Comparison of ENCODE assay signal across 8 mouse cellular contexts in genomic region chr4:136841056-136841455, GRCm38 (mm10). TPM values are rescaled to one million over a fixed set of nuclear protein-coding genes. Genes with fewer than 3 reads are reported as not detected.
DNase-seq lines count a peak whose midpoint lies in the region; ATAC-seq and TF ChIP-seq lines count a peak whose summit lies in the region.

No protein-coding gene starts in this region.

- no peak overlapping the region for H3K4me3 ChIP-seq in ES-E14 (ENCODE audit: insufficient read depth in 1 of 2, low read depth in 1 of 2, low read length in 2 of 2, poor library complexity in 1 of 2, severe bottlenecking in 1 of 2)
- H3K4me3 ChIP-seq in forebrain, embryonic 12.5 days (replicated peaks) = no peak overlapping the region
- H3K4me3 ChIP-seq in lung, embryonic 14.5 days (ENCODE audit: low read depth, low read length) = no peak overlapping the region

- peak; percentile 66 for ATAC-seq in forebrain, embryonic 12.5 days (ENCODE audit: low FRiP score)
- peak; percentile 48; the same call in 1 of the 2 replicates for ATAC-seq in lung, embryonic 14.5 days (ENCODE audit: insufficient read depth)

- H3K27me3 ChIP-seq in forebrain, embryonic 12.5 days = no peaks in the 10 kb centered on the region; the same call in 1 of the 2 replicates
- H3K27me3 ChIP-seq in lung, embryonic 14.5 days (ENCODE audit: insufficient read depth, low read length) = peaks cover 25% of the 10 kb centered on the region

- TF ChIP-seq CTCF in lung, embryonic 14.5 days (IDR thresholded peaks at IDR 0.05; ENCODE audit: low read depth) = peak; percentile 94

- intact Hi-C loops in heart, postnatal 25 days (cut with DNase I) = loop anchor here (1.0 to 5.0 kb wide), 3 partner anchors 99 to 163 kb away; no protein-coding TSS in a partner anchor

- H3K36me3 ChIP-seq in ES-E14 (ENCODE audit: control insufficient read depth, insufficient read depth, low read length, poor library complexity, severe bottlenecking) = no peaks in the 10 kb centered on the region
- H3K36me3 ChIP-seq in forebrain, embryonic 12.5 days (replicated peaks) = no peaks in the 10 kb centered on the region
- H3K36me3 ChIP-seq in lung, embryonic 14.5 days (ENCODE audit: insufficient read depth) = no peaks in the 10 kb centered on the region

- 2% methylated on average over 5 of the region's 5 CpGs for WGBS in forebrain, embryonic 12.5 days
- 7% methylated on average over 5 of the region's 5 CpGs for WGBS in lung, embryonic 14.5 days

- peak; percentile 75 for DNase-seq in ES-E14 (ENCODE audit: low read depth, low spot score)
- DNase-seq in c-Kit-positive CD71-negative TER-119-negative erythroid progenitor cells, embryonic 14.5 days (ENCODE audit: low read depth) = peak; percentile 74
- peak; percentile 24 for DNase-seq in heart, postnatal 25 days (ENCODE audit: low spot score)
- peak; percentile 86 for DNase-seq in layer of hippocampus, adult 11-12 months (ENCODE audit: low spot score)
- DNase-seq in lung, embryonic 14.5 days = peak; percentile 93
- DNase-seq in ovary, adult 18-20 months (ENCODE audit: low spot score) = peak; percentile 35
- peak; percentile 68 to 88 for DNase-seq in thymus, postnatal 10 days (ENCODE audit: low spot score in 2 of 2)

- no peak overlapping the region for H3K9ac ChIP-seq in ES-E14 (ENCODE audit: insufficient read depth, low read depth, low read length, poor library complexity, severe bottlenecking)
- H3K9ac ChIP-seq in forebrain, embryonic 12.5 days = no peak overlapping the region
- no peak overlapping the region for H3K9ac ChIP-seq in lung, embryonic 14.5 days

- no peaks in the 10 kb centered on the region for H3K9me3 ChIP-seq in ES-E14 (ENCODE audit: control insufficient read depth, insufficient read depth, low read depth, low read length)
- no peaks in the 10 kb centered on the region for H3K9me3 ChIP-seq in forebrain, embryonic 12.5 days
- H3K9me3 ChIP-seq in lung, embryonic 14.5 days (ENCODE audit: low read depth, low read length) = no peaks in the 10 kb centered on the region

- no peak overlapping the region for H3K4me2 ChIP-seq in forebrain, embryonic 12.5 days
- H3K4me2 ChIP-seq in lung, embryonic 14.5 days = no peak overlapping the region

- no peak overlapping the region for H3K27ac ChIP-seq in ES-E14 (ENCODE audit: insufficient read depth, low read depth, low read length, poor library complexity, severe bottlenecking)
- H3K27ac ChIP-seq in forebrain, embryonic 12.5 days = no peak overlapping the region
- no peak overlapping the region for H3K27ac ChIP-seq in lung, embryonic 14.5 days (ENCODE audit: low read depth)

- H3K4me1 ChIP-seq in ES-E14 (ENCODE audit: control insufficient read depth in 2 of 2, insufficient read depth in 2 of 2, low read length in 2 of 2, poor library complexity in 1 of 2) = peaks cover 0 to 11% of the 10 kb centered on the region in 2 experiments; a peak in 1 of 4 replicates
- H3K4me1 ChIP-seq in forebrain, embryonic 12.5 days = peaks cover 53% of the 10 kb centered on the region
- 0 out of 2 replicates have a peak, but pooled peaks cover 3% of the 10 kb centered on the region for H3K4me1 ChIP-seq in lung, embryonic 14.5 days (ENCODE audit: insufficient read depth)

- in situ Hi-C loops in ES-E14 (cut with MboI; ENCODE audit: low sequenced_read_pairs in 2 of 2, unreplicated experiment in 2 of 2) = loop anchor here (5.0 to 10.0 kb wide), 2 partner anchors 164 to 166 kb away; no protein-coding TSS in a partner anchor

TF ChIP-seq in ES-E14, 5 proteins besides CTCF, POLR2A, EP300 and RAD21:
- TF ChIP-seq ZC3H11A (IDR thresholded peaks at IDR 0.05; ENCODE audit: borderline replicate concordance, low read depth, low read length) (peak; percentile 93), CHD2 (IDR thresholded peaks at IDR 0.05; ENCODE audit: low read depth, low read length) (no peak), HCFC1 (IDR thresholded peaks at IDR 0.05; ENCODE audit: borderline replicate concordance, insufficient read depth, low read length) (no peak)

RNA-seq across cellular contexts. Expression of gene Ephb2, which starts 5.3 kb away (rescaled TPM):
- total RNA-seq in ES-E14 (2012; rRNA removed) = 15.5 and 37.5 TPM in 2 replicates
- 20.3 and 30.2 TPM in 2 replicates for polyA plus RNA-seq in forebrain, embryonic 12.5 days (2016; fragmentation: Nextera tagmentation; extraction: Ambion mirVana)
- under 1 TPM; 0.49 to 0.89 TPM for total RNA-seq in heart, postnatal 25 days (2021)
- 7.9 and 8.5 TPM in 2 replicates for polyA plus RNA-seq in lung, embryonic 14.5 days (2014; fragmentation: Nextera tagmentation; extraction: Ambion mirVana)

RNA-seq across cellular contexts. Expression of gene C1qb, which starts 44.9 kb away (rescaled TPM):
- not detected in 2 replicates for total RNA-seq in ES-E14 (2012; rRNA removed)
- 16.0 and 18.8 TPM in 2 replicates for polyA plus RNA-seq in forebrain, embryonic 12.5 days (2016; fragmentation: Nextera tagmentation; extraction: Ambion mirVana)
- 10 to 100 TPM; 47.0 to 48.4 TPM for total RNA-seq in heart, postnatal 25 days (2021)
- polyA plus RNA-seq in lung, embryonic 14.5 days (2014; fragmentation: Nextera tagmentation; extraction: Ambion mirVana) = 46.0 and 53.0 TPM in 2 replicates

RNA-seq across cellular contexts. Expression of gene C1qc, which starts 51.8 kb away (rescaled TPM):
- total RNA-seq in ES-E14 (2012; rRNA removed) = not detected in 2 replicates
- polyA plus RNA-seq in forebrain, embryonic 12.5 days (2016; fragmentation: Nextera tagmentation; extraction: Ambion mirVana) = 9.5 and 10.2 TPM in 2 replicates
- 10 to 100 TPM; 35.2 to 41.2 TPM for total RNA-seq in heart, postnatal 25 days (2021)
- 27.3 TPM in 2 replicates for polyA plus RNA-seq in lung, embryonic 14.5 days (2014; fragmentation: Nextera tagmentation; extraction: Ambion mirVana)

RNA-seq across cellular contexts. Expression of gene C1qa, which starts 57.5 kb away (rescaled TPM):
- total RNA-seq in ES-E14 (2012; rRNA removed) = not detected in 2 replicates
- polyA plus RNA-seq in forebrain, embryonic 12.5 days (2016; fragmentation: Nextera tagmentation; extraction: Ambion mirVana) = 10.0 and 12.0 TPM in 2 replicates
- 10 to 100 TPM; 46.0 to 46.8 TPM for total RNA-seq in heart, postnatal 25 days (2021)
- polyA plus RNA-seq in lung, embryonic 14.5 days (2014; fragmentation: Nextera tagmentation; extraction: Ambion mirVana) = 26.2 and 29.6 TPM in 2 replicates

Comparison
In these comparisons a context has a peak if more than half of its experiments do, and no peak if none do; other contexts are left out.
1. DNase-seq: peak in every context shown above with its lines; median percentile 93 in lung, embryonic 14.5 days; 86 in layer of hippocampus, adult 11-12 months; 78 in thymus, postnatal 10 days; 75 in ES-E14; 74 in c-Kit-positive CD71-negative TER-119-negative erythroid progenitor cells, embryonic 14.5 days; 35 in ovary, adult 18-20 months; 24 in heart, postnatal 25 days.
2. RNA of gene C1qb, which starts 44.9 kb away (total RNA-seq): 47.0 to 48.4 TPM in heart, postnatal 25 days; not detected in ES-E14; every median in the first group is over 10 times any median in the second.
3. RNA of gene C1qc, which starts 51.8 kb away (total RNA-seq): 35.2 to 41.2 TPM in heart, postnatal 25 days; not detected in ES-E14; every median in the first group is over 10 times any median in the second.